Mouse (Mus musculus) induced T-regulatory cell, adult 2 months (primary cell): ENCODE data around the gene Kbtbd4.
"Not testable (repeated sequence)": the region's sequence is repeated elsewhere in the genome, so short reads cannot be mapped to it uniquely, and the experiment has no call there.

Experiments
- DNase-seq: peaks from one replicate; pipeline ENCODE4 v3.0.0-alpha.2; 2012; ENCODE audit warnings: low read depth

Gene Kbtbd4

GRCm38 (mm10) chr2:90904076-90904855, at the start of gene Kbtbd4, which contains the start of gene Ndufs3:
TSS of gene Kbtbd4 (plus strand) at chr2:90904740.
TSS of gene Ndufs3 (minus strand) at chr2:90904827.
- DNase-seq: peak; percentile 96

GRCm38 (mm10) chr2:90861486-90861885, 43.1 kb upstream of the Kbtbd4 start:
- no peak for DNase-seq

DNA sequence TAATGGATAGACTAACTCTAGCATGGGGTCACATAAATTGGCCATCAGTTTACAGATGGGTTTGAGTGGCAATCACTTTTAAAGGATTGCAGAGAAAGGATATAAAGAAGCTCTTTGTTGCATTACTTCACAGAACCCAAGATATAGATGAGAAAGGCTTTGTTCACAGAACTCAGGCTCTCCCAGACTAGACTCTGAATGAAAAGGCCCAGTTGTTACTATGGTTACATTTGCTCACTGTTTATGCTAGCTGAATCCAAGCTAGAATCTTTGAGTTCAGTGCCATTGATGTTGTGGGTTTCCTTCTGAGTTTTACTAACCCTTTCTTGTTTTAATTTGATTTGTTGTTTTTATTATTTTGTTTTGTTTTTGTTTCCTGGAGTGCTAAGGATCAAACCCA, 40.4 kb upstream of the Kbtbd4 start:
- no peak for DNase-seq

- DNase-seq: peak; percentile 77
Measured at GRCm38 (mm10) chr2:90866524-90866923, 38.0 kb upstream of the Kbtbd4 start.

GRCm38 (mm10) chr2:90870136-90870601, 34.4 kb upstream of the Kbtbd4 start:
- no peak for DNase-seq

DNA sequence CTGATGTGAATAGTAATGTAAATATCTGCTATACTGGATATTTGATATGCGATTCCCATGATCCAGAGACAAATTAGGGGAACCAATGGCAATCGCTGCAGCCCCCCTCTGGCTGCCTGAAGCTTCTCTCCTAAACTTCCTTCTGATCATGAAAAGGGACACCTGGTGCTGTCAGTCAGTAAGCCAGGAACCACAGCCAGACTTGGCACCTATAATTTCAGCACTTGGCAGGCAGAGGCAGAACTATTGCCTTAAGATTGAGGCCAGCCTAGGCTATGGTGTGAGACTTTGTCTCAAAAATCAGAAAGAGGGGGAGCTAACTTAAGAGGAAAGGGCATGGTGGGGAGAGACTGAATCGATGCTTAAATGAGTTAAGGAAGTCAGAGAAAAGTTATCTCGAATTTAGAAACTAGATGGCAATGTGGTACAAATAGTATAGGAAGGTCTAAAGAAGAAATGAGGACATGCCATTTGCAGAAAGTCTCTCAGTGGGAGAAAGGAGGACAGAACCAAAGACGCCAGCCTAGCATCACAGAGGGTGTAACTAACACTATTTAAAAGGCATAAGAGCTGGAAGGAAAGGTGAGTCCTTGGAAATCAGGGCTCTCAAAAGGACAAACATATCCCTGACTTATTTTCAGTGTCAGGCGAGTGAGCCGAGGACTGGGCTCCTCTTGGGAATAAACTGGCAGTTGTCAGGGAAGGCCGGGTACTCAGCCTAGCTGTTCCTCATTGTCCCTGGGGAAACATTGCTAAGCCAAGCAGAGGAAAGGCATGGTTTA, 33.2 kb upstream of the Kbtbd4 start:
- no peak for DNase-seq

DNA sequence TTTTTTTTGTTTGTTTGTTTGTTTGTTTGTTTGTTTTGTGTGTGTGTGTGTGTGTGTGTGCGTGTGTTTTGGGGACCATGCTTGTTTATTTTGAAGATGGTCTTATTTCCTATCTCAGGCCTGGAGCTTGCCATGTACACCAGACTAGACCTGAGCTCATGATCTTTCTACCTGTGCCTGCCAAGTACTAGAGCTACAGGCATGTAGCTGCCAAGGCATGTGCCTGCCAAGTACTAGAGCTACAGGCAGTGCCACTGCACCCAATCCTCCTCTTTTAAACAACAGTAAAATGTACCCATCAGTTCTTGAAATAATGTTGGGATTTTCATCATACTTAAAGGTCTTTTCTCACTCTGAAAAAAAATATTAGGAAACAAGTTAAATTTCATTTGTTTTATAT, 30.5 kb upstream of the Kbtbd4 start:
- no peak for DNase-seq

DNA sequence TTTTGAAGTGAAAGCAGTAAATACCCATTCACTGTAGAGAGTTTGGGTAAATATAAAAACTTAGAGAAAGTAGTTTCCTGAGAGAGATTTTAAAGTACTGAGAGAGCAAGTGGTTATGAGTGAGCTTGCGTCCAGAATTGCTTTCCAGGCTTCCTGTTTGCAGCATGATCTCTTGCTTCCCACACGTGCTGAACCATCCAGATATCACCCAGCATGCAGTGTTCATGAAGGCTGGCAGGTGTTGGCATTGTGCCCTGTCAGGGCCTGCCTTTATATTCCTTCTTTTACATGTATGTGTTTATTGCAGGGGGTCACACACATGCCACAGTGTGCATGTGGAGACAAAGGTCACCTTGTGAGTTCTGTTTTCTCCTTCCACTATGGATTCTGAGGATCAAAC, 29.3 kb upstream of the Kbtbd4 start:
- DNase-seq: no peak

- DNase-seq: no peak
Measured at GRCm38 (mm10) chr2:90877584-90878259, 26.8 kb upstream of the Kbtbd4 start.

DNA sequence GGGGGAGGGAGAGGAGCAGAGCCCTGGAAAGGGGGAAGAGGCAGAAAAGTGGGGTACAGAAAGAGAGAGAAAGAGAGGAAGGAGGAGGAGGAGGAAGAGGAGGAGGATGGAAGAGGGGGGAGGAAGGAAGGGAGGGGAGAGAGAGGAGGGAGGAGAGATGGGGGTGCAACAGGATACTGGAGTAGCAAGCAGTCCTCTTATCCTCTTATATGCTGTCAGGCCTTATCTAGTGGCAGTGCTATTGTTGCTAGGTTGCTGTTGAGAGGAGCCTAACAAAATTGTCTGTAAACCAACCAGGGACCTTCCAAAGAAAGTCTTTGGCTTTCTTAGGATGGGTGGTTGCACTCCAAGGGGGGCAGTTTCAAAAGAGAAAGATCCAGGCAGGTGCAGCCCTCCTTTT, 25.1 kb upstream of the Kbtbd4 start:
- no peak for DNase-seq

GRCm38 (mm10) chr2:90880144-90880785, 24.3 kb upstream of the Kbtbd4 start:
- DNase-seq: no peak

DNA sequence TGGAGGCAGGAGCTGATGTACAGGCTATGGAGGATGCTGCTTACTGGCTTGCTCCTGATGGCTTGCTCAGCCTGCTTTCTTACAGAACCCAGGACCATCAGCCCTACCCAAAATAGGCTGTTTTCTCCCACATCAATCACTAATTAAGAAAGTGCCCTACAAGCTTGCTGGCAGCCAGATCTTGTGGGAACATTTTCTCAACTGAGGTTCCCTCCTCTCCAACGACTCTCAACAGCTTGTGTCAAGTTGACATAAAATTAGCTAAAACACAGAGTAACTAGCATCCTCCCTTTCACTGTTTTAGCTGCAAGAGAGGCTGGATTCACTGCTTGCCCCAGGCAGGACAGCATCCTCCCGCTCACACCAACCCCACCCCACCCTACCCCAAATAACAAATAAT, 22.7 kb upstream of the Kbtbd4 start:
- no peak for DNase-seq

GRCm38 (mm10) chr2:90885218-90886041, 19.1 kb upstream of the Kbtbd4 start, which contains the start of gene C1qtnf4:
TSS of gene C1qtnf4 (plus strand) at chr2:90885860.
- no peak for DNase-seq

DNA sequence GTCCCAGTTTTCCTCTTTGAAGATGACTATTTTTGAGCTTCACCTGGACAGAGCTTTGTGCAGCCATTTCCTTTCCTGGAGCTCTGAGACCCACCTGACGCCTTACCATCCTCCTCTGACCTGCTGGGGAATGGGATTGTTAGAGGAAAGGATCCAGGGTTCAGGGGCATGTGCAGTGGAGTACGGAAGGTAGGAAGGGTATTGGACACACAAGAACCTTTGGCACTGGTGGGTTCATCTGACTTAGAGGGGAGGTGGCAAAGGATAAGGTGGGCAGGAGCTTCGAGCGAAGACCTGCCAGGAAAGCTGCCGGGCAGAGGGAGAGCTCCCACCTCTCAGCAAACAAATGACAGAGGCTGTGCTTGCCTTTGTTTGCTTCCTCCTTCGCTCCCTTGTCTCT, 18.1 kb upstream of the Kbtbd4 start:
- no peak for DNase-seq

GRCm38 (mm10) chr2:90887627-90888026, 16.9 kb upstream of the Kbtbd4 start:
- DNase-seq: no peak

GRCm38 (mm10) chr2:90889550-90890548, 14.7 kb upstream of the Kbtbd4 start:
- peak; percentile 73 for DNase-seq

- DNase-seq: no peak
Measured at GRCm38 (mm10) chr2:90893673-90894298, 10.8 kb upstream of the Kbtbd4 start.

- not testable (repeated sequence) for DNase-seq
Measured at GRCm38 (mm10) chr2:90894299-90894677, 10.3 kb upstream of the Kbtbd4 start.

GRCm38 (mm10) chr2:90903398-90903797, 1.1 kb upstream of the Kbtbd4 start:
- peak; percentile 48 for DNase-seq
